Mouse (Mus musculus) midbrain, embryonic 11.5 days (tissue): ENCODE data around the gene Lrba. TPM values are rescaled to one million over a fixed set of nuclear protein-coding genes. Genes with fewer than 3 reads are reported as not detected.

Source experiments
- ATAC-seq: fragments of 200-750 bp; cut with Nextera tagmentation; 2 replicates; pipeline ENCODE4 v1.8.0; 2017; ENCODE audit warnings: moderate TSS enrichment, moderate library complexity; ENCODE audit not compliant: low FRiP score
- DNase-seq: peaks from one replicate; pipeline ENCODE4 v3.0.0; 2015; ENCODE audit warnings: low spot score; ENCODE audit errors: missing footprints
- H3K27ac ChIP-seq: fragments of 300-500 bp; sonication (generic); 2 replicates; pipeline ENCODE4 v1.5.1; 2014; ENCODE audit warnings: low read depth, low read length
- H3K27me3 ChIP-seq: fragments of 300-500 bp; sonication (generic); 2 replicates; pipeline ENCODE4 v1.6.1; 2014; ENCODE audit warnings: mild to moderate bottlenecking, low read length, moderate library complexity, mixed read lengths; ENCODE audit not compliant: control insufficient read depth, insufficient read depth
- H3K36me3 ChIP-seq: fragments of 300-500 bp; sonication (generic); 2 replicates; pipeline ENCODE4 v1.6.1; 2014; ENCODE audit warnings: mild to moderate bottlenecking, low read length, moderate library complexity, mixed read lengths; ENCODE audit not compliant: control insufficient read depth, insufficient read depth
- H3K4me1 ChIP-seq: fragments of 300-500 bp; sonication (generic); 2 replicates; pipeline ENCODE4 v1.6.1; 2014; ENCODE audit warnings: low read length; ENCODE audit not compliant: control insufficient read depth, insufficient read depth
- H3K4me2 ChIP-seq: fragments of 300-500 bp; sonication (generic); 2 replicates; pipeline ENCODE4 v1.6.1; 2014; ENCODE audit warnings: mild to moderate bottlenecking, moderate library complexity
- H3K4me3 ChIP-seq: fragments of 300-500 bp; sonication (generic); 2 replicates; pipeline ENCODE4 v1.5.1; 2014; ENCODE audit warnings: low read depth, low read length
- H3K9ac ChIP-seq: fragments of 300-500 bp; sonication (generic); 2 replicates; pipeline ENCODE4 v1.6.1; 2014; ENCODE audit warnings: low read length
- H3K9me3 ChIP-seq: fragments of 300-500 bp; sonication (generic); 2 replicates; pipeline ENCODE4 v1.6.1; 2016; ENCODE audit warnings: low read length; ENCODE audit not compliant: control insufficient read depth
- WGBS: fragments of 180-500 bp; shearing (Covaris S2); extraction: QIAGEN DNeasy Blood & Tissue Kit; methylation state at CpG from one replicate; pipeline ENCODE4 v1.1.7; 2014; 5-methylcytosine and 5-hydroxymethylcytosine counted together
- polyA plus RNA-seq: library from polyadenylated mRNA; unstranded; fragments of >200 nt; fragmentation: Nextera tagmentation; extraction: Ambion mirVana; gene quantifications from 2 replicates; pipeline ENCODE4 v1.2.1, GENCODE M21; 2014

Gene Lrba
- polyA plus RNA-seq = 7.9 TPM in 2 replicates

DNA sequence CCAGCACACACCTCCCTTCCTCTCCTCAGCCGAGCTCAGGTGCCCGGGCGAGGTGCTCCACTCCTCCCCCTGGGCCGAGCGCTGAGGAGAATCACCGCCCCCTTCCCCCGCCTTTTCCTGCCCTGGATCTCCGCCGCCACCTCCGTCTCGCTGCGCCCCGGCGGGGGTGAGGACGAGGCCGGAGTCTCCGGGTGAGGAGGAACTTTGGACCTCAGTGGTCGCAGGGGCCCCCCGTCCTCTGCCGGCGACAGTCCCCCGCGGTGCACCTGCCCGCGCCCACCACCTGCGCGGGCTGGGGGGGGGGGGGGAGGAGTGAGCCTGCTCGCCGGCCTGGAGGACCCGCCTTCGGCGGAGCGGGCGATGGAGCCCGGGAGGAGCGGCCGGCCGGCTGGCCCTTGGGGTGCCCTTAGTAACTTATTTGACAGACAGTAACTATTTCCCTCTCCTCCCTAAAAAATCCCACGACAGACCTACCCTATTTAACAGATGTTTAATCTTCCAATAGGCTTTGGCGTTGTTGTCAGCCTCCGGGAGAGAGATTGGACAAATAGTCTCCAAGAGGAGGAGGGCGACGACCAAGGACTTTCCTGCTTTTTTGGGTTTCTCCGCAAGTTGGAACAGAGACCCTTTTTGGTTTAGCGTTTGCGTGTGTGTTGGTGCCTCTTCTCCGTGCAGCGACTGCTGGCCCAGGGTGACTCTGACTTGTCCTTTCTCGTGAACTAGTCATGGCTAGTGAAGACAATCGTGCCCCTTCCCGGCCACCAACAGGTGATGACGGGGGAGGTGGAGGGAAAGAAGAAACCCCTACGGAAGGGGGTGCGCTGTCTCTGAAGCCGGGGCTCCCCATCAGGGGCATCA, at the start of gene Lrba:
TSS of gene Lrba (plus strand) at position 117 of the 858 bp plus-strand sequence.
- no peaks in the 10 kb centered on the region for H3K9me3 ChIP-seq
- H3K9ac ChIP-seq = peak within 1 kb of the TSS; percentile 88
- peak within 1 kb of the TSS; percentile 85 for H3K4me2 ChIP-seq
- DNase-seq = peak; percentile 94
- WGBS = under 1% methylated on average over 36 of the region's 55 CpGs
- H3K27ac ChIP-seq = peak within 1 kb of the TSS; percentile 69
- peaks cover 3% of the 10 kb centered on the region; the same call in 1 of the 2 replicates for H3K27me3 ChIP-seq
- H3K4me3 ChIP-seq = peak within 1 kb of the TSS; percentile 88
- peak; percentile 77 for ATAC-seq
- no peaks in the 10 kb centered on the region for H3K36me3 ChIP-seq
- no peaks in the 10 kb centered on the region; the same call in 1 of the 2 replicates for H3K4me1 ChIP-seq

DNA sequence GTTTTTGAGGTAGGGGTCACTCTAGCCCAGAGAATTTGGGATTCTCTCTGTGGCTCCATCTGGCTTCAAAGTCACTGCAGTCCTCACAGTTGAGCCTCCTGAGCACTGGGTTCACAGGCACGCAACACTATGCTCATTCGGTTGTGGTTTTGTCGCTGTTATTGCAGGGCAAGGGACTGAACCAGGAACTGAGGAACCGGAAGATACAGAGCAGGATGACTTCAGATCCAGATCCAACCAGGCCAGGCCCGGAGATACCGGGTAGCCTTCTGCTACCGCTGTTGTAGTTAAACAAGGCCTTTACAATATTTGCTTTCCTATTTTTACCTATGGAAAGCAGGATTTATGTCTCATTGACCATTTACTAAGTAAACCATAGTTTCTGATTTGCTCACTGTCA, 44.8 kb upstream of the Lrba start:
- no peaks in the 10 kb centered on the region for H3K4me1 ChIP-seq
- no peak overlapping the region for H3K27ac ChIP-seq
- H3K36me3 ChIP-seq = no peaks in the 10 kb centered on the region
- no peak overlapping the region for H3K4me2 ChIP-seq
- DNase-seq (no peak), ATAC-seq (no peak)
- 89% methylated on average over 7 of the region's 7 CpGs for WGBS
- H3K9me3 ChIP-seq = no peaks in the 10 kb centered on the region
- no peaks in the 10 kb centered on the region for H3K27me3 ChIP-seq
- H3K9ac ChIP-seq = no peak overlapping the region
- H3K4me3 ChIP-seq = no peak overlapping the region

DNA sequence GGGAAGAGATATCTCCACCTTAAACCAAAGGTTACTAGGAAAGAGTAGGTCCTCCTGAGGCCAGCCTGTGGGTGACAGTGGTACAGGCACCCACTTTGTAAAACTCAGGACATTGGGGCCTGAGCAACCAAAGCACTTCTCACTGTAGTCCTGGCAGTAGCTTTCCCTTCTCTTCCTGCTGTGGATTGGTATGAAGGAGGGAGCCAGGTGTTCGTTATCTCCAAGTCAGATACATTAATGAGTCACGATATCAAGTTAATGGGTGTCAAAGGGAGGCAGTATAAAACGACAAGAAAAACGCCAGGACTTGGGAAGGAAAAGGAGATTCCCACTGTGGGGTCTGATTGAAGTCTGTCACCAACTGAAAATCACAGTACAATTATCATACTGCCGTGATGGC, 43.4 kb upstream of the Lrba start:
- H3K4me3 ChIP-seq = no peak overlapping the region
- no peak overlapping the region for H3K9ac ChIP-seq
- ATAC-seq (no peak), DNase-seq (no peak)
- no peak overlapping the region for H3K4me2 ChIP-seq
- H3K27me3 ChIP-seq = no peaks in the 10 kb centered on the region
- no peaks in the 10 kb centered on the region for H3K36me3 ChIP-seq
- H3K27ac ChIP-seq = no peak overlapping the region
- 82% methylated on average over 5 of the region's 5 CpGs for WGBS
- H3K4me1 ChIP-seq = no peaks in the 10 kb centered on the region
- no peaks in the 10 kb centered on the region for H3K9me3 ChIP-seq

DNA sequence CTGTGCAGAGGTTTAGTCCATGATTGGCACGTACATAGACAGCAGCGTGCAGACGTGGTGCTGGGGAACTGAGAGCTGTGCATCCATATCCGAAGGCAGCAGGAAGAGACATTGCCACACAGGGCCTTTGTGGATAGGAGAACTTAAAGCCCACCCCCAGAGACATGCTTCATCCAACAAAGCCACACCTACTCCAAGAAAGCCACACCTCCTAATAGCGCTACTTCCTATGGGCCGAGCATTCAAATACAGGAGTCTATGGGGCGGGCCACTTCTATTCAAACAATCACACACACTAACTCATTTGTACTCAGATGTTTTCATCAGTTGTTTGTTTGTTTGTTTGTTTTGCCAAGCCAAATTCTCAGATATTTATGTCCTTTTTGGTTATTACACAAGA, 39.9 kb upstream of the Lrba start:
- Histone ChIP-seq H3K4me3 (no peak overlapping the region), H3K9ac (no peak overlapping the region), H3K27ac (no peak overlapping the region), H3K4me1 (no peaks in the 10 kb centered on the region), H3K36me3 (no peaks in the 10 kb centered on the region), H3K4me2 (no peak overlapping the region), H3K9me3 (no peaks in the 10 kb centered on the region), H3K27me3 (no peaks in the 10 kb centered on the region)
- ATAC-seq = no peak
- DNase-seq = no peak
- WGBS = 94% methylated on average over 7 of the region's 7 CpGs

DNA sequence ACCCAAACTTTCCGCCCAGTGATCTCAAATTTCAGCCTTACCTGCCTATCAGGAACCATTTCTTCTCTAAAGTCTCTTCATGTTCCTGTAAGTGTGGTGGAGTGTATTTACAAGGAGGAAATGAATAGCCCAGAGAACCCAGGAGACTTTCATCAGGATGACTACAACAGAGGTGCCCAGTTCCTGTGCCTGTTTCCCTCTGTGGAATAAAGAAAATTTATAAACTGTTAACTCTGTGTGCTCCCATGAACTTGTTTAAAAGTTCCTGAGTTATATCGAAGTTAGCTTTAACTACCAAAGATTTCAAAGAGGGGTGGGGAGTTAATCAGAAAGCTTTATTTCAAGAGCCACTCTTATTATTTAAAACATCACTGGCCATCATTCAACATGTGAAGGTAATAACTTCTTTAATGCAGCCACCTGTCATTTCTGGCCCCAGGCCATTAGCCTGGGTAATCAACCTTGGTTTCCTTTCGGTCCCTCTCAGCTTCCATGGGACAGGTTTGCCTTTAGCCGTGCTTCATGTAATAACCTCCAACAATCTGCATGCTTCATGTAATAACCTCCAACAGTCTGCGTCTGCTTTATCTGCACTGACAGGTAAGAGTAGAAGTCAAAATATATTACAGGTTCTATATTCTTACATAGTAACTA, 36.6 kb upstream of the Lrba start:
- ATAC-seq (no peak), DNase-seq (no peak)
- no peaks in the 10 kb centered on the region for H3K4me1 ChIP-seq
- no peaks in the 10 kb centered on the region for H3K27me3 ChIP-seq
- H3K9ac ChIP-seq = no peak overlapping the region
- H3K27ac ChIP-seq = no peak overlapping the region
- no peak overlapping the region for H3K4me2 ChIP-seq
- no peaks in the 10 kb centered on the region for H3K9me3 ChIP-seq
- H3K36me3 ChIP-seq = no peaks in the 10 kb centered on the region
- H3K4me3 ChIP-seq = no peak overlapping the region
- WGBS = 79% methylated on average over 5 of the region's 5 CpGs

DNA sequence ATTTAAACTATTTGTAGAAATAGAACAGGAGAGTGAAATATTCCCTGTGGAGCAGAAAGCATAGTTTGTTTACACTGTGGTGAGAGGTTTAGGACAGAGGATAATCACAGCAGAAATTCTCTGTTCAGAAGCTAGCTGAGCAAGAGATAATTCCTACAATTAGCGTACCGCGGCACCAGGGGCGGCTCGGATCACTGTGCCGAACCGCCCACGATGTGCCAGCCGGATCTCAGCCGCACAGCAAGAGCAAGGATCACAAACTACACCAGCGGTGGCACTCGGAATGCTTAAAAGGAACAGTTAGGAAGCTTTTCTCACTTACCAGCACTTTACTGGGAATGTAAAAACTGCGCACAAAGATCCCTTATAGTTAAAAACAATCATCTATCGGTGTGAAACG, 28.5 kb upstream of the Lrba start:
- Histone ChIP-seq H3K4me2 (no peak overlapping the region), H3K27ac (no peak overlapping the region), H3K9me3 (no peaks in the 10 kb centered on the region), H3K4me3 (no peak overlapping the region), H3K4me1 (no peaks in the 10 kb centered on the region), H3K27me3 (no peaks in the 10 kb centered on the region), H3K36me3 (no peaks in the 10 kb centered on the region), H3K9ac (no peak overlapping the region)
- WGBS = 47% methylated on average over 15 of the region's 15 CpGs
- DNase-seq = no peak
- no peak for ATAC-seq

DNA sequence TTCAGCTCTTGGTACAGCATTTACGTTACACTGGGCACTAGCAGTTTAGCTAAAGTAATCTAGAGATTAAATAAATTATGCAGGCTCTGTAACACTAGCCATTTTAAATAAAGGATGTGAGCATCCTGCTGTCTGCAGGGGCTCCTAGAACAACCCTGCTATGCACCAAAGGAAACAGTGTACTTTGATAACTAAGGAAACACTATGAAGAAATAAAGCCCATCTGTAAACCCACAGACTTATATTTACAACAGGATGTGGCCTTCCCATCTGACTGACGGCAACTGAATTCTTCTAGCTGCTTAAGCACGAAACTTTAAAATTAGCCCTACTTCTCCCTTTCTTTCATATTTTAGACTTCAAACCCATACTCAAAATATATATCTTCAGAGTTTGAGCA, 28.0 kb upstream of the Lrba start:
- H3K9ac ChIP-seq = no peak overlapping the region
- DNase-seq (no peak), ATAC-seq (no peak)
- H3K27ac ChIP-seq = no peak overlapping the region
- H3K36me3 ChIP-seq = no peaks in the 10 kb centered on the region
- H3K9me3 ChIP-seq = no peaks in the 10 kb centered on the region
- 79% methylated on average over 3 of the region's 3 CpGs for WGBS
- H3K4me1 ChIP-seq = no peaks in the 10 kb centered on the region
- no peak overlapping the region for H3K4me3 ChIP-seq
- H3K4me2 ChIP-seq = no peak overlapping the region
- no peaks in the 10 kb centered on the region for H3K27me3 ChIP-seq

DNA sequence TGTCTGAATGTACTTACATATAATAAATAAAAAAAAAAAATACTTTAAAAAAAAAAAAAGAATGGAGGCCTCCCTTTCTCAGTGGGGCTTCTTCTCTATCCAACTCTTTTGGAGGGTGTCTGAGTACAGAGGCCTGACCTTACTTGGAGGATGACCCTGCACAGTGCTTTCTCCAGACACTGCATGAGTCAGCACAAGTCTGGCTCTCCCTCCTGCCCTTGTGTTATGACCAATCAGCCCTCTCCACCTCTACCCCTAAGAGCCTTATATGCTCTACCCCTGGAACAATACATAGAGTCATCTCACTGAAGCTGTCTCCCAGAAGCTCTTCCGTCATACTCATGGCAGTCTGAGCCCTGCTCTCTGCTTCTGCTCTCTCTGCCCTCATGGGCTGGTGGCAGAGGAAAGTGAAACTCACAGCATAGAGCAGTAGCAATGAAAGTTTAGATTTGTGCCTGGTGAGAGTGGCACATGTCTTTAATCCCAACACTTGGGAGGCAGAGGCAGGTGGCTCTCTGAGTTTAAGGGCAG, 22.8 kb upstream of the Lrba start:
- Histone ChIP-seq H3K27ac (no peak overlapping the region), H3K4me3 (no peak overlapping the region), H3K27me3 (no peaks in the 10 kb centered on the region), H3K36me3 (no peaks in the 10 kb centered on the region), H3K4me1 (no peaks in the 10 kb centered on the region), H3K4me2 (no peak overlapping the region), H3K9me3 (no peaks in the 10 kb centered on the region), H3K9ac (no peak overlapping the region)
- 95% methylated on average over 1 of the region's 1 CpGs for WGBS
- ATAC-seq (no peak), DNase-seq (no peak)

DNA sequence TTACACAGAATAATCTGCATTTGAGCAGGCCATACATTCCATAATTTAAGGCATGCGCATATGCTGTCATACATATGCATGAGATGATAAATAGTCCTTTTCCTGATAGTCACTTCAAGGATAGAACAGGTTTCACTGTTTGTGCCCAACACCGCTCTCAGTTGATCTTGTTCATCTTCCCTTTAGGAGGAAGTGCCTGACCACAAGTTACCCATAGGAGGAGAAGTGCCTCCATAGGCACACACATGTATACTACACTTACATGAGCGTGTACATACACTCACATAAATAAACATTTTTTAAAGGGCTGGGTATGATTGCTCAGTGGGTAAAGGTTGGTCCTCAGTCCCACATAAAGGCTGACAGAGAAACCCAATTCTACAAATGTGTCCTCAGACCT, 22.0 kb upstream of the Lrba start:
- H3K27ac ChIP-seq = no peak overlapping the region
- 90% methylated on average over 3 of the region's 3 CpGs for WGBS
- H3K4me1 ChIP-seq = no peaks in the 10 kb centered on the region
- H3K4me2 ChIP-seq = no peak overlapping the region
- H3K4me3 ChIP-seq = no peak overlapping the region
- ATAC-seq = no peak
- H3K9me3 ChIP-seq = no peaks in the 10 kb centered on the region
- no peaks in the 10 kb centered on the region for H3K36me3 ChIP-seq
- no peak overlapping the region for H3K9ac ChIP-seq
- no peaks in the 10 kb centered on the region for H3K27me3 ChIP-seq
- no peak for DNase-seq
